Mouse (Mus musculus) neural tube, embryonic 15.5 days (tissue): ENCODE data around the gene Vps37d. TPM values are rescaled to one million over a fixed set of nuclear protein-coding genes. Genes with fewer than 3 reads are reported as not detected.

ENCODE experiments used
- ATAC-seq: fragments of 200-750 bp; cut with Nextera tagmentation; 2 replicates; pipeline ENCODE4 v1.8.0; 2017; ENCODE audit warnings: mild to moderate bottlenecking, moderate TSS enrichment, moderate library complexity; ENCODE audit not compliant: low FRiP score
- H3K27ac ChIP-seq: fragments of 300-500 bp; sonication (generic); replicated peaks from 2 replicates; pipeline ENCODE4 v1.5.1; 2015; ENCODE audit warnings: mild to moderate bottlenecking, inconsistent platforms
- H3K27me3 ChIP-seq: fragments of 300-500 bp; sonication (generic); replicated peaks from 2 replicates; pipeline ENCODE4 v1.6.1; 2015; ENCODE audit warnings: inconsistent platforms
- H3K36me3 ChIP-seq: fragments of 300-500 bp; sonication (generic); 2 replicates; pipeline ENCODE4 v1.6.1; 2015; ENCODE audit warnings: inconsistent platforms
- H3K4me1 ChIP-seq: fragments of 300-500 bp; sonication (generic); 2 replicates; pipeline ENCODE4 v1.6.1; 2015; ENCODE audit warnings: inconsistent platforms
- H3K4me2 ChIP-seq: fragments of 300-500 bp; sonication (generic); 2 replicates; pipeline ENCODE4 v1.6.1; 2015; ENCODE audit warnings: inconsistent platforms, mild to moderate bottlenecking, moderate library complexity
- H3K4me3 ChIP-seq: fragments of 300-500 bp; sonication (generic); replicated peaks from 2 replicates; pipeline ENCODE4 v1.5.1; 2015; ENCODE audit warnings: mild to moderate bottlenecking, inconsistent platforms
- H3K9ac ChIP-seq: fragments of 300-500 bp; sonication (generic); replicated peaks from 2 replicates; pipeline ENCODE4 v1.6.1; 2015; ENCODE audit warnings: mild to moderate bottlenecking, inconsistent platforms
- H3K9me3 ChIP-seq: fragments of 300-500 bp; sonication (generic); replicated peaks from 2 replicates; pipeline ENCODE4 v1.6.1; 2016; ENCODE audit warnings: inconsistent platforms
- WGBS: fragments of 180-500 bp; shearing (Covaris S2); methylation state at CpG from one replicate; pipeline ENCODE4 v1.1.7; 2015; ENCODE audit warnings: mixed read lengths; 5-methylcytosine and 5-hydroxymethylcytosine counted together
- polyA plus RNA-seq: library from polyadenylated mRNA; unstranded; fragments of >200 nt; fragmentation: Nextera tagmentation; extraction: Ambion mirVana; gene quantifications from 2 replicates; pipeline ENCODE4 v1.2.1, GENCODE M21; 2015

The Vps37d gene
- polyA plus RNA-seq, 1 experiment from 2014 or later = 34.0 TPM

- WGBS = 0% methylated on average over 48 of the region's 48 CpGs
Measured at GRCm38 (mm10) chr5:135106758-135107256, 28.7 kb upstream of the Vps37d start.

GRCm38 (mm10) chr5:135103999-135104660, 26.1 kb upstream of the Vps37d start:
- Histone ChIP-seq H3K27ac (no peak overlapping the region), H3K36me3 (no peaks in the 10 kb centered on the region), H3K4me3 (no peak overlapping the region), H3K9ac (no peak overlapping the region), H3K27me3 (peaks cover 48% of the 10 kb centered on the region), H3K4me1 (peaks cover 17% of the 10 kb centered on the region), H3K9me3 (no peaks in the 10 kb centered on the region), H3K4me2 (no peak overlapping the region)
- ATAC-seq = no peak
- WGBS = 70% methylated on average over 11 of the region's 11 CpGs

More at GRCm38 (mm10) chr5:135106758-135107256, 28.7 kb upstream of the Vps37d start:
- ATAC-seq = peak; percentile 76; the same call in 1 of the 2 replicates
- peak overlapping the region; percentile 86 for H3K4me2 ChIP-seq
- peak overlapping the region; percentile 46 for H3K4me3 ChIP-seq
- no peaks in the 10 kb centered on the region for H3K36me3 ChIP-seq
- H3K27me3 ChIP-seq = peaks cover 53% of the 10 kb centered on the region
- H3K27ac ChIP-seq = no peak overlapping the region
- peak overlapping the region; percentile 41; the same call in 1 of the 2 replicates for H3K9ac ChIP-seq
- H3K4me1 ChIP-seq = peaks cover 17% of the 10 kb centered on the region
- no peaks in the 10 kb centered on the region for H3K9me3 ChIP-seq

GRCm38 (mm10) chr5:135100981-135101380, 22.9 kb upstream of the Vps37d start:
- no peaks in the 10 kb centered on the region for H3K36me3 ChIP-seq
- H3K9me3 ChIP-seq = no peaks in the 10 kb centered on the region
- no peak overlapping the region for H3K9ac ChIP-seq
- no peak overlapping the region for H3K4me2 ChIP-seq
- no peaks in the 10 kb centered on the region for H3K4me1 ChIP-seq
- WGBS = 54% methylated on average over 1 of the region's 1 CpGs
- ATAC-seq = no peak
- peaks cover 23% of the 10 kb centered on the region for H3K27me3 ChIP-seq
- H3K4me3 ChIP-seq = no peak overlapping the region
- no peak overlapping the region for H3K27ac ChIP-seq

GRCm38 (mm10) chr5:135089653-135090052, 11.6 kb upstream of the Vps37d start, which contains the start of gene Mlxipl:
TSS of gene Mlxipl (plus strand) at chr5:135089890.
- no peak within 1 kb of the TSS for H3K4me3 ChIP-seq
- H3K27ac ChIP-seq = no peak within 1 kb of the TSS

GRCm38 (mm10) chr5:135086871-135087270, 8.8 kb upstream of the Vps37d start:
- Histone ChIP-seq H3K27ac (no peak overlapping the region), H3K9me3 (no peaks in the 10 kb centered on the region), H3K9ac (no peak overlapping the region), H3K4me3 (no peak overlapping the region), H3K4me1 (peaks cover 4% of the 10 kb centered on the region; the same call in 1 of the 2 replicates), H3K4me2 (no peak overlapping the region), H3K27me3 (peaks cover 49% of the 10 kb centered on the region), H3K36me3 (no peaks in the 10 kb centered on the region)
- ATAC-seq = no peak
- WGBS = 77% methylated on average over 4 of the region's 4 CpGs

More at GRCm38 (mm10) chr5:135089653-135090052, 11.6 kb upstream of the Vps37d start, which contains the start of gene Mlxipl:
- Histone ChIP-seq H3K36me3 (no peaks in the 10 kb centered on the region), H3K9ac (no peak within 1 kb of the TSS), H3K4me2 (no peak within 1 kb of the TSS; the same call in 1 of the 2 replicates), H3K27me3 (peaks cover 53% of the 10 kb centered on the region), H3K9me3 (no peaks in the 10 kb centered on the region), H3K4me1 (peaks cover 4% of the 10 kb centered on the region; the same call in 1 of the 2 replicates)
- ATAC-seq = no peak
- WGBS = 5% methylated on average over 37 of the region's 39 CpGs

- WGBS = 91% methylated on average over 5 of the region's 5 CpGs
- Histone ChIP-seq H3K9ac (no peak overlapping the region), H3K9me3 (no peaks in the 10 kb centered on the region), H3K36me3 (peaks cover 1% of the 10 kb centered on the region; the same call in 1 of the 2 replicates), H3K4me3 (no peak overlapping the region), H3K4me2 (no peak overlapping the region), H3K4me1 (peaks cover 21% of the 10 kb centered on the region), H3K27me3 (peaks cover 11% of the 10 kb centered on the region; the same call in 1 of the 2 replicates), H3K27ac (no peak overlapping the region)
- no peak for ATAC-seq
Measured at GRCm38 (mm10) chr5:135080539-135080938, 2.5 kb upstream of the Vps37d start.

GRCm38 (mm10) chr5:135079578-135079977, 1.5 kb upstream of the Vps37d start:
- H3K36me3 ChIP-seq = peaks cover 11% of the 10 kb centered on the region
- no peaks in the 10 kb centered on the region for H3K9me3 ChIP-seq
- WGBS = 96% methylated on average over 2 of the region's 2 CpGs
- peaks cover 21% of the 10 kb centered on the region for H3K4me1 ChIP-seq
- no peak overlapping the region for H3K4me3 ChIP-seq
- H3K9ac ChIP-seq = no peak overlapping the region
- peaks cover 11% of the 10 kb centered on the region; the same call in 1 of the 2 replicates for H3K27me3 ChIP-seq
- no peak overlapping the region for H3K27ac ChIP-seq
- H3K4me2 ChIP-seq = no peak overlapping the region
- no peak for ATAC-seq

- peaks cover 17% of the 10 kb centered on the region for H3K36me3 ChIP-seq
- WGBS = 1% methylated on average over 11 of the region's 11 CpGs
- peak overlapping the region; percentile 84 for H3K4me2 ChIP-seq
- peak overlapping the region; percentile 100 for H3K9ac ChIP-seq
- H3K9me3 ChIP-seq = no peaks in the 10 kb centered on the region
- H3K27ac ChIP-seq = peak overlapping the region; percentile 93
- H3K4me3 ChIP-seq = peak overlapping the region; percentile 92
- peaks cover 6% of the 10 kb centered on the region; the same call in 1 of the 2 replicates for H3K27me3 ChIP-seq
- ATAC-seq = no peak; the same call in 1 of the 2 replicates
- H3K4me1 ChIP-seq = peaks cover 32% of the 10 kb centered on the region
Measured at GRCm38 (mm10) chr5:135078482-135078810, 380 bp upstream of the Vps37d start.

GRCm38 (mm10) chr5:135076931-135077505, 1.0 kb downstream of the Vps37d start:
- peak; percentile 33; the same call in 1 of the 2 replicates for ATAC-seq
- 11% methylated on average over 14 of the region's 14 CpGs for WGBS

GRCm38 (mm10) chr5:135076368-135076767, 1.7 kb downstream of the Vps37d start:
- Histone ChIP-seq H3K4me2 (peak overlapping the region; percentile 84), H3K36me3 (peaks cover 36% of the 10 kb centered on the region)

More at GRCm38 (mm10) chr5:135076931-135077505, 1.0 kb downstream of the Vps37d start:
- Histone ChIP-seq H3K27ac (peak overlapping the region; percentile 93), H3K4me3 (peak overlapping the region; percentile 92), H3K4me2 (peak overlapping the region; percentile 84), H3K9me3 (no peaks in the 10 kb centered on the region), H3K9ac (peak overlapping the region; percentile 100), H3K27me3 (peaks cover 5% of the 10 kb centered on the region; the same call in 1 of the 2 replicates), H3K4me1 (peaks cover 38% of the 10 kb centered on the region), H3K36me3 (peaks cover 31% of the 10 kb centered on the region)

GRCm38 (mm10) chr5:135075655-135076054, 2.4 kb downstream of the Vps37d start:
- WGBS = 77% methylated on average over 4 of the region's 4 CpGs

More at GRCm38 (mm10) chr5:135076368-135076767, 1.7 kb downstream of the Vps37d start:
- 93% methylated on average over 14 of the region's 14 CpGs for WGBS
- H3K4me3 ChIP-seq = peak overlapping the region; percentile 92
- H3K27ac ChIP-seq = no peak overlapping the region
- peaks cover 38% of the 10 kb centered on the region for H3K4me1 ChIP-seq
- H3K9me3 ChIP-seq = no peaks in the 10 kb centered on the region
- no peak for ATAC-seq
- H3K9ac ChIP-seq = peak overlapping the region; percentile 100
- peaks cover 3% of the 10 kb centered on the region; the same call in 1 of the 2 replicates for H3K27me3 ChIP-seq

More at GRCm38 (mm10) chr5:135075655-135076054, 2.4 kb downstream of the Vps37d start:
- H3K36me3 ChIP-seq = peaks cover 36% of the 10 kb centered on the region
- no peak overlapping the region for H3K9ac ChIP-seq
- no peak for ATAC-seq
- no peak overlapping the region for H3K4me2 ChIP-seq
- H3K4me3 ChIP-seq = no peak overlapping the region
- peaks cover 38% of the 10 kb centered on the region for H3K4me1 ChIP-seq
- H3K27ac ChIP-seq = no peak overlapping the region
- peaks cover 3% of the 10 kb centered on the region; the same call in 1 of the 2 replicates for H3K27me3 ChIP-seq
- H3K9me3 ChIP-seq = no peaks in the 10 kb centered on the region
